Mouse (Mus musculus) bone marrow, adult 2 months (tissue): ENCODE measurements around the gene Tmed2. TPM values are rescaled to one million over a fixed set of nuclear protein-coding genes. Genes with fewer than 3 reads are reported as not detected.

Source experiments
- H3K27ac ChIP-seq: fragments of 200-500 bp; 2 replicates; pipeline ENCODE4 v1.5.1; 2012; ENCODE audit warnings: low read depth, mild to moderate bottlenecking, control low read depth, inconsistent platforms, low read length; ENCODE audit not compliant: control insufficient read depth, poor library complexity, insufficient read depth
- H3K4me1 ChIP-seq: fragments of 200-500 bp; 2 replicates; pipeline ENCODE4 v1.6.1; 2011; ENCODE audit warnings: low read length; ENCODE audit not compliant: control insufficient read depth, insufficient read depth
- H3K4me3 ChIP-seq: fragments of 200-500 bp; replicated peaks from 2 replicates; pipeline ENCODE3; 2011; ENCODE audit warnings: mild to moderate bottlenecking, low read depth, low read length, control low read depth; ENCODE audit not compliant: control insufficient read depth
- CTCF ChIP-seq: fragments of 200-500 bp; IDR thresholded peaks from 2 replicates; pipeline ENCODE4 v1.5.1; 2011; ENCODE audit warnings: low read length, control low read depth; ENCODE audit not compliant: control insufficient read depth, insufficient read depth
- POLR2A ChIP-seq: fragments of 200-500 bp; IDR thresholded peaks from 2 replicates; pipeline ENCODE4 v1.6.1; 2011; ENCODE audit warnings: low read depth, mild to moderate bottlenecking, control low read depth, low read length, borderline replicate concordance; ENCODE audit not compliant: control insufficient read depth
- WGBS: fragments of 180-500 bp; shearing (Covaris S2); methylation state at CpG from one replicate; pipeline ENCODE4 v1.1.7; 2018; 5-methylcytosine and 5-hydroxymethylcytosine counted together
- polyA plus RNA-seq: library from polyadenylated mRNA; stranded (reverse); fragments of >200 nt; gene quantifications from 2 replicates; pipeline ENCODE4 v1.2.4, GENCODE M21; 2011; ENCODE audit warnings: low replicate concordance; ENCODE audit not compliant: missing spikeins, insufficient read depth, insufficient read length

Gene Tmed2
- polyA plus RNA-seq, 1 experiment = 117 TPM

DNA sequence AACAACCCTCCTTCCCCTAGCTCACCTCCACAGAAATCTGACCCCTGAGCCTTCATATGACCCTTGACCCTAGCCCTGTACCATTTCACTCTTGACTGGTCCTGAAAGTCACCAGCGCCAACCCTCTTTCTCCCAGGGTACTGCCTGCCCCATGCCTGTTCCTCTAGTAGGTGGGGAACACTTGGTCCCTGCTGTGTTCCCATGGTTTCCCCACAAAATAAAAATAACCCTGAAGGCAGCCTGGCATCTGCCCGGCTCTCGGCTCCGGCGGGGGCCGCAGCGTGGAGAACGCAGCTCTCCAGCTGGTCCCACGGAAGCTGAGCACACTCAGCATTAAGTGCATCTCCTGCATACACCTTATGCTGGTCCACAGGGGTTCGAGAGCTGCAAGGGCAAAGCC is 21.8 kb upstream of the Tmed2 start:
- Histone ChIP-seq H3K4me3 (no peak overlapping the region), H3K4me1 (peaks cover 1% of the 10 kb centered on the region; the same call in 1 of the 2 replicates), H3K27ac (no peak overlapping the region)
- WGBS = 93% methylated on average over 10 of the region's 10 CpGs
- TF ChIP-seq POLR2A (no peak), CTCF (no peak)

DNA sequence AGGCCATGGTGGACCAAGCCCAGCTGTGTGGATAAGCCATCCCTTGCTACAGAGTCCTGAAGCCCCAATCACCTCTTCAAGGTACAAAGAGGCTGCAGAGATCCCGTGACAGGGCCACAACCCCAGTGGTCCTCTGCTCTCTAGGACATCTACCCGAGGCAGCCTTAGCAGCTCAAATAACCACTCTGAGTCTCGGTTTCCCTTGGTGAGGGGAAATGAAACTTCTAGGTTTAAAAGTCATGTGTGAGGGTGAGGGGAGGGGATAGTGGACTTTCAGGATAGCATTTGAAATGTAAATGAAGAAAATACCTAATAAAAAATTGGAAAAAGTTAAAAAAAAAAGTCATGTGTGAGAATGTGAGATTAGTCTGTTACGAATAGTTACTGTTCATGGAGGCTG is 18.9 kb upstream of the Tmed2 start:
- no peaks in the 10 kb centered on the region for H3K4me1 ChIP-seq
- TF ChIP-seq CTCF = no peak
- TF ChIP-seq POLR2A = no peak
- H3K4me3 ChIP-seq = no peak overlapping the region
- 64% methylated on average over 4 of the region's 4 CpGs for WGBS
- no peak overlapping the region for H3K27ac ChIP-seq

DNA sequence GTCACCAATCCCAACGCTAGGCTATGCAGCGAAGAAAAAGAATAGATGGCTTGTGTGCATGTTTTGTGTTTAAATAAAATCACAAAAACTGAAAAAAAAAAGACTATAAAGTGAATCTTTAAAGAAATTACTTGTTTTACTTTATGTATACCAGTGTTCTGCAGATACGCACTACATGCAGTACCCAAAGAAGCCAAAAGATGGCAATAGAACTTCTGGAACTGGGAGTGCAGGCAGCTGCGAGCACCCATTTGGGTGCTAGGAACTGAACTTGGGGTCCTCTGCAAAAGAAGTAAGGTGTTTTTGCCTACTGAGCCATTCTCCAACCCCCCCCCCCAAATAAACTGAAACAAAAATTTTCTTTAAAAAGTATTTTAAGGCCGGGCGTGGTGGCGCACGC is 17.5 kb upstream of the Tmed2 start:
- H3K27ac ChIP-seq = no peak overlapping the region
- H3K4me3 ChIP-seq = no peak overlapping the region
- no peak for TF ChIP-seq POLR2A
- TF ChIP-seq CTCF = no peak
- 95% methylated on average over 8 of the region's 8 CpGs for WGBS
- H3K4me1 ChIP-seq = no peaks in the 10 kb centered on the region

DNA sequence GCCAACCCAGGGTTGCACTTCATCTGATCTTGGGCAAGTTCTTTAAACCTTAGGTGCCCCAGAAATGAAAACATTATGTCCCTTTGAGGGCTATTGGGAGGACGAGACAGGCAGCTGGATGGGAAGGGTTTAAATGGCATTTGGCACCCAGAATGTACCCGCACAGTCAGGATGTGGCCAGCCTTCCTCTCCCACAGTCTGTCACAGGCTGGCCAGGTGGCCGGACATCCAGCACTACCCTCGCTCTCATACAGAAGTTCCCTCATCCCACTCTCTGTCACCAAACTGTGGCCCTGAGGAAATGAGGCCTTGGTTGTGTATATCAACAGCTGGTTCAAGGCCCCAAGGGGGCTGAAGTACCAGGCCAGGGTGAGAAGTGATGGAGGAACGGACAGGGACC is 15.6 kb upstream of the Tmed2 start:
- Histone ChIP-seq H3K4me3 (no peak overlapping the region), H3K4me1 (no peaks in the 10 kb centered on the region), H3K27ac (no peak overlapping the region)
- 26% methylated on average over 5 of the region's 5 CpGs for WGBS
- TF ChIP-seq CTCF (no peak), POLR2A (no peak)

DNA sequence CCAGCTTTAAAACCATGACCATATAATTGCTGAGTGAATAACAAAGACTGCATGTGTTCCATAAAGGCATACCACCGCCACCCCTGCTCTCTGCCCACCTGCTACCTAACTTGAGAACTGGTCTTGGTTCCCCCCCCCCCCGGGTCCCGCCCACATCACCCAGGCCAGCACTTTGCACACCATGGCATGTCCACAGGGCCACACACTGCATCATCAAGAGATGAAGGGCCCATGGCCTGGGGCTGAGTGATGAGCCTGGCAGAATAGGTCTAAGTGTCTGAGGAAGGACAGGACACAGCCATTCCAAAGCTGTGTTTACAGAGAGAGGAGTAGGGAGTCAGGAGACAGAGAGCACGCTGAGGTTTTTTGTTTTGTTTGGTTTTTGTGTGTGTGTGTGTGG is 12.1 kb upstream of the Tmed2 start:
- 77% methylated on average over 4 of the region's 4 CpGs for WGBS
- Histone ChIP-seq H3K4me1 (no peaks in the 10 kb centered on the region), H3K4me3 (no peak overlapping the region), H3K27ac (no peak overlapping the region)
- TF ChIP-seq CTCF (no peak), POLR2A (no peak)

DNA sequence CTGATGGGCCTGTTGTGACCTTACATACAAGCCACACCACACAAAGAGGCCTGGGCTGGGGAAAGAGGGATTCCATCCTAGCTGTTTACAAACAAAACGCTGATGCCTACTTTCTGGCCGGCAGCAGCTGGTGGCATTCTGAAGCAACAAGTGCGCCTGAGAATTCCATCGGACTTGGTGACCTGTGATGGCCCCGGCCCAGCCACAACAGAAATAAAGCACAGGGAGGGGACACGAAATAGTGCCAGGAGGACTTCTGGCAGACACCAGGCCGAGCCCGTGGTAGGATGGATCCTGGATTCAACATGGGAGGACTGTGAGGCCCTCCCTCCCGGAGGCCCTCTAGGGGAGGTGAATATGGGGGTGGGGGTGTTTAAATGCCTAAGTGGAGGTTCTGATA is 11.7 kb upstream of the Tmed2 start:
- Histone ChIP-seq H3K4me3 (no peak overlapping the region), H3K27ac (no peak overlapping the region), H3K4me1 (no peaks in the 10 kb centered on the region)
- 85% methylated on average over 9 of the region's 9 CpGs for WGBS
- TF ChIP-seq POLR2A = no peak
- no peak for TF ChIP-seq CTCF

DNA sequence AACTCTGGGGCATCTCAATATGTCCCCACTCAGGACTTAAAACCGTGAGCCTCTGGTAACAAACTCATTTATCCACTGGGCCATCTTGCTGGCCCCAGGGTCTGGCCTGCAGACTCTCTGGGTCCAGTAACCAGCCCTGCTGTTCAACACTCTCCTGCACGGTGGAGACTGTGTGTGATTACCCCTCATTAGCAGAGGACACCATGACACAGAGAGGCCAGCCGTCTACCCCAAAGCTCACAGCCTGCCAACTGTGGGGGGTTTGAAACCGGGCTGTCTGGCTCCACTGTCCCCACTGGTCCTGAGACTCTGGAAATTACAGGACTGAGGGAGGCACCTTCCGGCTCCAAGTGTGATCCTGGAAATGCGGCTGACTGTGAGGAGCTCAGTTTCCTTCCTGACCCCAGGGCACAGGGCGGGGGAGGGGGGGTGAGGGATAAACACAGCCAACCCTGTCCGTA is 11.3 kb upstream of the Tmed2 start:
- H3K27ac ChIP-seq = no peak overlapping the region
- TF ChIP-seq POLR2A (no peak), CTCF (no peak)
- 59% methylated on average over 8 of the region's 8 CpGs for WGBS
- no peak overlapping the region for H3K4me3 ChIP-seq
- H3K4me1 ChIP-seq = no peaks in the 10 kb centered on the region

DNA sequence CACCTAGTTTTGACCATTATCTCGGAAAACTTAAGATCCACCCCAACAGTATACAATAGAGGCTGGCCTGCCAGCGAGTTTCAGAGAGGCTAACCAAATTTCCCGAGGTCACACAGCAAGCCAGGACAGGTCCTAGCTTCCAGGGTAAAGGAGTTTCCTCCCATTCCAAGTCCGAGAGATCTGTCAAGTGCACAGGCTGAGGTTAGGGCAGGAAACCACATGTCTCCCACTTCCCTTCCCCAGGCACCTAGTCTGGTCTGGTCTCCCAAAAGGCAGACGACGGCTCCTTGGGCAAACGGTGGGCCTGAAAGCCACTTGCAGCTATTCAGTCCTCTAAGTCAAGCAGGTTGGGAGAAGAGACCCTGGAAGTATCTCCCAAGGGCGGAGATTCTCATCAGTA is 10.8 kb upstream of the Tmed2 start:
- Histone ChIP-seq H3K4me1 (no peaks in the 10 kb centered on the region), H3K27ac (no peak overlapping the region), H3K4me3 (no peak overlapping the region)
- WGBS = 15% methylated on average over 8 of the region's 8 CpGs
- TF ChIP-seq CTCF (no peak), POLR2A (no peak)
